Mouse (Mus musculus) lung, embryonic 14.5 days (tissue): ENCODE measurements around the gene Sgms1. TPM values are rescaled to one million over a fixed set of nuclear protein-coding genes. Genes with fewer than 3 reads are reported as not detected.

Experiments used
- ATAC-seq: fragments of 200-750 bp; cut with Nextera tagmentation; 2 replicates; pipeline ENCODE4 v1.8.0; 2017; ENCODE audit warnings: mild to moderate bottlenecking, moderate TSS enrichment, moderate library complexity; ENCODE audit not compliant: insufficient read depth
- DNase-seq: peaks from one replicate; pipeline ENCODE4 v3.0.0-alpha.2; 2015
- H3K27ac ChIP-seq: fragments of 300-500 bp; sonication (generic); 2 replicates; pipeline ENCODE4 v1.5.1; 2014; ENCODE audit warnings: low read depth, mild to moderate bottlenecking, moderate library complexity
- H3K27me3 ChIP-seq: fragments of 300-500 bp; sonication (generic); 2 replicates; pipeline ENCODE4 v1.6.1; 2014; ENCODE audit warnings: low read length, control low read depth; ENCODE audit not compliant: insufficient read depth
- H3K36me3 ChIP-seq: fragments of 300-500 bp; sonication (generic); 2 replicates; pipeline ENCODE4 v1.6.1; 2014; ENCODE audit warnings: control low read depth; ENCODE audit not compliant: insufficient read depth
- H3K4me1 ChIP-seq: fragments of 300-500 bp; sonication (generic); 2 replicates; pipeline ENCODE4 v1.6.1; 2014; ENCODE audit warnings: antibody characterized with exemption, control low read depth; ENCODE audit not compliant: insufficient read depth
- H3K4me2 ChIP-seq: fragments of 300-500 bp; sonication (generic); 2 replicates; pipeline ENCODE4 v1.6.1; 2014; ENCODE audit warnings: mild to moderate bottlenecking
- H3K4me3 ChIP-seq: fragments of 300-500 bp; sonication (generic); 2 replicates; pipeline ENCODE4 v1.5.1; 2014; ENCODE audit warnings: low read depth, low read length
- H3K9ac ChIP-seq: fragments of 300-500 bp; sonication (generic); 2 replicates; pipeline ENCODE4 v1.6.1; 2014
- H3K9me3 ChIP-seq: fragments of 300-500 bp; sonication (generic); 2 replicates; pipeline ENCODE4 v1.6.1; 2016; ENCODE audit warnings: low read depth, low read length, control low read depth
- CTCF ChIP-seq: IDR thresholded peaks from 2 replicates; pipeline ENCODE4 v1.5.1; 2016; ENCODE audit warnings: antibody characterized with exemption, low read depth
- WGBS: fragments of 180-500 bp; shearing (Covaris S2); extraction: QIAGEN DNeasy Blood & Tissue Kit; methylation state at CpG from one replicate; pipeline ENCODE4 v1.1.7; 2014; 5-methylcytosine and 5-hydroxymethylcytosine counted together
- polyA plus RNA-seq: library from polyadenylated mRNA; unstranded; fragments of >200 nt; fragmentation: Nextera tagmentation; extraction: Ambion mirVana; gene quantifications from 2 replicates; pipeline ENCODE4 v1.2.1, GENCODE M21; 2014

Gene Sgms1
- polyA plus RNA-seq, 1 experiment from 2014 or later = 50.2 TPM

DNA sequence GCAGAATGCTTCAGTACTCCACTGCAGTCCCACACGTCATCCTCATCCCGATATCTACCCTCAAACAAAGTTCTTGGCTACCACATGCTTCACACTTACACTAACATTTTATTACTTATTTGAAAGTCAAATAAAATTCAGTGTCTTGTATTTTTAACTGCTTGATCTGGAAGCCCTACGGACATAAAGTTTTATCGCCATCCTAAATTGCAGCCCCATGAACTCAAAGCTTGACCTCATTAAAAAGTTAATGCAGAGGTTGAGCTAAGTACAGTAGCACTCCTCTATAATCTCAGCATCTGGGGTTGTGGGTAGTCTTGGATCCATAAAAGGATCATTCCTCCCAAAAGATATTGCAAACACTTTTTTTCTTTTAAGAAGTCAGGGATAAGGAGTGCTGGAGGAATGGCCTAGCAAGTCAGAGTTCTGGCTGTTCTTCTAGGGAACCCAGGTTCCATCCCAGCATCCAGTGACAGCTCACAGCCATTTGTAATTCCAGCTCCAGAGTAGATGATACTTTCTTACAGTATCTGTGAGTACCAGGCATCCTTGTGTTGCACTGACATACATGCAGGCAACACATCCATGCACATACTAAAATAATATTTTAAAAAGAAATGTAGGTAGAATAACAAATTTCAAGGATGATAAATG lies 3.7 kb upstream of the Sgms1 start:
- no peaks in the 10 kb centered on the region for H3K27me3 ChIP-seq
- H3K4me1 ChIP-seq = peaks cover 6% of the 10 kb centered on the region
- no peak for DNase-seq
- no peak for ATAC-seq
- H3K27ac ChIP-seq = no peak overlapping the region
- no peak overlapping the region for H3K9ac ChIP-seq
- TF ChIP-seq CTCF = no peak
- no peak overlapping the region for H3K4me2 ChIP-seq
- no peaks in the 10 kb centered on the region for H3K36me3 ChIP-seq
- WGBS = 86% methylated on average over 4 of the region's 4 CpGs
- H3K9me3 ChIP-seq = no peaks in the 10 kb centered on the region
- H3K4me3 ChIP-seq = no peak overlapping the region

DNA sequence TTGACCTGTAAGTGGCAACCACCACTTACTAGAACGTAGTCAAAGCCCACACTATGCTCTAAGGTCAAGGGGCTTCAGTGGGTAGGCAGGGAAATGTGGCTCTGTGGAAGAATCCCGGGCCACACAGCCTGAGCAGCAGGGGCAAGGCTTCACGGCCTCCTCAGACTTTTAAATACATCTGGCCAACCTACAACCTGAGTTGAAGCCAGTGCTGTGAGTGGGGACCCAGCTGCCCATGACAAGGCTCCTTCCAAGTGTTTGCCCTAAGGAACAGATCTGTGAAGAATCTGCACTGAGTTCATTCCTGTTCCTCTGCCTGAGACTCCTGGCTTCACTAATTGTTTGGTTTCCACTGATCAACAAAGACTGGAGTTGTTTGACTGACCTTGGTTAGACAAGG lies 1.9 kb upstream of the Sgms1 start:
- no peak overlapping the region for H3K9ac ChIP-seq
- no peaks in the 10 kb centered on the region for H3K9me3 ChIP-seq
- H3K4me1 ChIP-seq = peaks cover 13% of the 10 kb centered on the region
- no peaks in the 10 kb centered on the region for H3K27me3 ChIP-seq
- no peaks in the 10 kb centered on the region for H3K36me3 ChIP-seq
- TF ChIP-seq CTCF = no peak
- WGBS = 86% methylated on average over 3 of the region's 3 CpGs
- H3K27ac ChIP-seq = no peak overlapping the region
- DNase-seq = no peak
- H3K4me3 ChIP-seq = no peak overlapping the region
- H3K4me2 ChIP-seq = no peak overlapping the region
- ATAC-seq = no peak

DNA sequence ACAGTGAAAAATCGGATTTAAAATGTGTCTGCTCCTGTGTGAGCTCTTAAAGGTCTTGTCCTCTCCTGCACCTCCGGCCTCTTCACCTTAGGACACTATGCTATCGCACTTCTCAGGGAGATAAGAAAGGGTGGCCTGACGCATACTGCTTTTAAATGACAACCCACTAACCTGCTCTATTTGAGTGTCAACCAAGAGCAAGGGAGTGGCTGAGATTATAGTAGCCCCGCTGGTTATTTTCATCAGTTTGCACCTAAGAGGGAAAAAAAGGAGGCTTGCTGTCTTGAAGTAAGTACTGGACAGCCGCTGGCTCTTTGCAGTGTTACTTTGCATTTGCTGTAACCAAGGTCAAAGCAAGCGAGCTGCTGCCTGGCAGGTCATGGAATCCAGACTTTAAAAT lies 602 bp upstream of the Sgms1 start:
- TF ChIP-seq CTCF = no peak
- no peak for DNase-seq

DNA sequence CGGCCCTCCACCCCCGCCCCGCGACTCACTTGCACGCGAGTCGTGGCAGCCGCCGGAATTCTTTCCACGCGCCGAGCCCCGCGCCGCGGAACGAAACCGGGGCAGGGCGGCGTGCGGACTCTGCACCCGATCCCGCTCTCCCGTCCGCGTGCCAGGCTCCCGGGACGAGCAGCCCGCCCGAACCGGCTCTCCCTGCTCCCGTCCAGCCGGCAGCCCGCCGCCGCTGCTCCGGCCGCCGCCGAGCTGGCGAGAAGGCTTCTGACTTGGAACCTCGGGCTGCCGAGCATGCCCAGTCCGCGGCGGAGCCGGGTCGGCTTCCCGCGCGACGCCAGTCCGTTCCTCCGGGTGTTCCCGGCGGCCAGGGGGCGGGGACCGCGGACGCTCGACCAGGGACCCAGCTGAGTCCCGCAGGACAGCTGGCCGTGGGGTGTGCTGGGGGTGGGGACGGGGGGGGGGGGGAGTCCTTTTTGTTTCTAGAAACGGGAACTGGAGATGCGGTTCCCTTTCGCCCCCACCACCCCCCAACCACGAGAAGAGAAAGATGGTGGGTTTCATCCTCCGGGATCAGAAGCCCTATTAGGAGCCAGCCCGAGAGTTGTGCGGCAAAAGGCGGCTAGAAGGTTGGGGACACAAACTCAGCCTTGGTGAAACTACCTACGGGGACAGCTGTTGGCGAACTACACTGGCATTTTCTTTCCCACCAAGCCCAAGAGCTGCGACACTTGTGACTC lies 1.2 kb downstream of the Sgms1 start:
- under 1% methylated on average over 51 of the region's 75 CpGs for WGBS
- no peaks in the 10 kb centered on the region for H3K9me3 ChIP-seq
- TF ChIP-seq CTCF = no peak

More for the DNA sequence above, 602 bp upstream of the Sgms1 start:
- peak overlapping the region; percentile 81 for H3K4me3 ChIP-seq
- H3K27me3 ChIP-seq = no peaks in the 10 kb centered on the region
- H3K27ac ChIP-seq = no peak overlapping the region
- 37% methylated on average over 7 of the region's 7 CpGs for WGBS
- no peaks in the 10 kb centered on the region for H3K9me3 ChIP-seq
- peaks cover 15% of the 10 kb centered on the region for H3K4me1 ChIP-seq
- peak overlapping the region; percentile 92 for H3K4me2 ChIP-seq
- no peak for ATAC-seq
- peak overlapping the region; percentile 80 for H3K9ac ChIP-seq
- H3K36me3 ChIP-seq = no peaks in the 10 kb centered on the region

DNA sequence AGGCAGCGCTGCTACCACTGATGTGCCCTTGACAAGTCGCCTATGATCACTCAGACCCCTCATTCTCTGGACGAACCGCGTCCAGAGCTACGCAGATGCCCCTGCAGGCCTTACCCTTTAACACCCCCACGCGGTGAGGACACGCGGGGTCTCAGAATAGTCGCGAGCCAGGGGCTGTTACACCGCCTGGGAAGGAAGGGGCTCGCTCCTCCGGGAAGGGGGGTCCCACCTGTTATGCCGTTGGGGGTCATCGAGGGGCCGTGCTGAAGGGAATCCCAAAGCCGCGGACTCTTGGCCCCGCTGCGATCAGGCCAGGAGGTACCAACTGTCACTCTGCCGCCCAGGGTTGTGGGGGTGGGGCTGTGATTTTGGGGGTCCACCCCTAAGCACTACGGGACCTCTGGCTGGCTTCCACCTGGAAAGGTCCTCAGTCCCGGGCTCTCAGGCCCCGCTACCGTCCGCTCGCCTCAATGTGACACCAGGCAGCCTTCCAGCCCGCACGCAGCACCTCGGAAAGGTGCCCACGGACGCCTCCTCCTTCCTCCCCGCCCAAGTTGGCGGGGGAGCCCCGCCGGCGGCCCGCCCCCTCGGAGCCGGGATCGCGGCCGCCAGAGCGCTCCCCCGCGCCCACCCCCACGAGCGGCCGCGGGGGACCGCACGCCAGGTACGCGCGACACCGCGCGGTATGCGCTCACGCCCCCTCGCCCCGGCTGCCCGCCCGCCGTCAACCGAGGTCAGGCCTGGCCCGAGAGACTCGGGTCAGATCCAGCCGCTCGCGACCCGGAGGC lies 1.9 kb downstream of the Sgms1 start:
- peak overlapping the region; percentile 81 for H3K4me3 ChIP-seq
- ATAC-seq (peak; percentile 22), DNase-seq (peak; percentile 57)
- H3K9ac ChIP-seq = peak overlapping the region; percentile 80
- H3K27ac ChIP-seq = peak overlapping the region; percentile 88
- under 1% methylated on average over 67 of the region's 74 CpGs for WGBS
- no peaks in the 10 kb centered on the region for H3K9me3 ChIP-seq
- H3K27me3 ChIP-seq = no peaks in the 10 kb centered on the region
- H3K4me2 ChIP-seq = peak overlapping the region; percentile 92
- TF ChIP-seq CTCF = peak; percentile 46
- H3K4me1 ChIP-seq = peaks cover 21% of the 10 kb centered on the region
- no peaks in the 10 kb centered on the region for H3K36me3 ChIP-seq

More for the DNA sequence above, 1.2 kb downstream of the Sgms1 start:
- Histone ChIP-seq H3K36me3 (no peaks in the 10 kb centered on the region), H3K9ac (peak overlapping the region; percentile 80), H3K4me1 (peaks cover 21% of the 10 kb centered on the region), H3K4me3 (peak overlapping the region; percentile 81), H3K27me3 (no peaks in the 10 kb centered on the region), H3K27ac (peak overlapping the region; percentile 88), H3K4me2 (peak overlapping the region; percentile 92)
- peak; percentile 96 for DNase-seq
- ATAC-seq = peak; percentile 92

DNA sequence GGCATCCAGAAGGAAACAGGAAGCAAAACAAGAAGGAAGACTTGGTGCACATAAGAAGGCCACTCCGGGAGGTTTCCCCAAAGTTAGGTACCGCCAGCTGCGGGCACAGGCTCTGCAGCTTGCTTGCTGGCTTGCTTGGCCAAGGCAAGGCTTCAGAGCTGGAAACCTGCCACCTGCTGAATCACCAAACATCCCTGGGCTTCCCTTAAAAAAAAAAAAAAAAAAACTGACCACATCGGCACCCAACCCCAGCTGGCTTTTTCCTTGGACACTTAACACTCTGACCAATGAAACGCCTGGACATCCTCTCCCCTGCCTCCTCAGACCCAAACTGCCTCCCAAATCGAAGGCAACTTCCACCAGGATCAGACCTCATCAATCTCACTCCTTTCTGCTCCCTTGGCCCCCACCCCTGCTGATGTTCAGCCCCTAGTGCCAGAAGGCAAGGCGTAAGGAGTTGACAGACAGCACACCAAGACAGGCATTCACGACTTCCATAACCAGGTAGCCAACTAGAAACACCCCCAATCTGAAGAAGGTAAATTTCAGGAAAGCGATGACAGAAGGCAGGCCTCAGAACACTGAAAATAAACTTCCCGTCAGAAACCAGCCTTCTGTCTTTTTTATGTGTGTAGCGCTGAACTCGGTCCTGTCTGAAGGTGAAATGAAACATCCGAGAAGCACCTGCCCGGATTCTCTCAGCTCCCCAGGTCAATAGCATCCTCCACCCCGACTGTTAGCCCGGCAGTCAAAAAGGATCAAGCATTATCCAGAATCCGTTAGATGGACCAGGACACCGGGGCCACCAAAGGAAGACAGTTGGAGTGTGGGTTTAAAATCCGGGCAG lies 2.7 kb downstream of the Sgms1 start:
- Histone ChIP-seq H3K4me2 (peak overlapping the region; percentile 92), H3K27me3 (no peaks in the 10 kb centered on the region), H3K4me1 (peaks cover 21% of the 10 kb centered on the region), H3K27ac (no peak overlapping the region), H3K9me3 (no peaks in the 10 kb centered on the region), H3K36me3 (no peaks in the 10 kb centered on the region), H3K9ac (peak overlapping the region; percentile 80), H3K4me3 (peak overlapping the region; percentile 81)
- ATAC-seq = no peak
- peak; percentile 69 for DNase-seq
- no peak for TF ChIP-seq CTCF
- 13% methylated on average over 19 of the region's 19 CpGs for WGBS
